ENCODE assay signal across 25 mouse cellular contexts in genomic region chr2:169583476-169583875, GRCm38 (mm10). TPM values are rescaled to one million over a fixed set of nuclear protein-coding genes. Genes with fewer than 3 reads are reported as not detected.
"Had no signal": no experiment of that assay in that cellular context is flagged by ENCODE, and none has a peak within 500 bp of the region (broad histone marks: within the 10 kb centered on the region; RNA-seq: fewer than 3 reads in every experiment).

No protein-coding gene starts in this region.

- H3K9ac ChIP-seq: neural tube, embryonic 13.5 days; neural tube, embryonic 15.5 days; stomach, embryonic 15.5 days had no signal

- H3K36me3 ChIP-seq: neural tube, embryonic 13.5 days; neural tube, embryonic 15.5 days; stomach, embryonic 15.5 days had no signal

- H3K4me3 ChIP-seq: neural tube, embryonic 13.5 days; neural tube, embryonic 15.5 days; stomach, embryonic 15.5 days had no signal

- H3K9me3 ChIP-seq: neural tube, embryonic 13.5 days; neural tube, embryonic 15.5 days; stomach, embryonic 15.5 days had no signal

- DNase-seq: retina, postnatal 1 day; right cerebral cortex, adult 18-20 months; right cerebral cortex, postnatal 14 days; right cerebral cortex, postnatal 25 days; right cerebral cortex, postnatal 4 days; spleen, adult 18-20 months; thymus, adult 18-20 months; thymus, adult 2 months; thymus, postnatal 14 days; thymus, postnatal 25 days; thymus, postnatal 36 days; thymus, postnatal 4 days had no signal

- H3K4me2 ChIP-seq: neural tube, embryonic 13.5 days; neural tube, embryonic 15.5 days; stomach, embryonic 15.5 days had no signal

- H3K27ac ChIP-seq: neural tube, embryonic 15.5 days; stomach, embryonic 15.5 days; stomach, postnatal 0 days had no signal

- H3K27me3 ChIP-seq: neural tube, embryonic 13.5 days; neural tube, embryonic 15.5 days; stomach, embryonic 15.5 days had no signal

RNA-seq across cellular contexts. Expression of gene Gm11011, which starts 4.1 kb away (rescaled TPM):
- total RNA-seq: neutrophil, adult 5-6 weeks had no signal
- polyA plus RNA-seq: neural tube, embryonic 13.5 days; neural tube, embryonic 14.5 days; neural tube, embryonic 15.5 days; small intestine, adult 2 months; spleen, adult 2 months; stomach, embryonic 14.5 days; stomach, embryonic 15.5 days; stomach, embryonic 16.5 days; stomach, postnatal 0 days; testis, adult 2 months; thymus, adult 2 months; thymus, postnatal 0 days; urinary bladder, adult 2 months had no signal

RNA-seq across cellular contexts. Expression of gene Tshz2, which starts 49.3 kb away (rescaled TPM):
- total RNA-seq: neutrophil, adult 5-6 weeks had no signal
